Mouse (Mus musculus): ENCODE measurements at regions not wholly inside any gene's neighbourhood (a gene's known extent, or its start where the extent isn't known, plus 50 kb on each side); places are given as distances from the start of the nearest gene placed in this dataset.

DNA sequence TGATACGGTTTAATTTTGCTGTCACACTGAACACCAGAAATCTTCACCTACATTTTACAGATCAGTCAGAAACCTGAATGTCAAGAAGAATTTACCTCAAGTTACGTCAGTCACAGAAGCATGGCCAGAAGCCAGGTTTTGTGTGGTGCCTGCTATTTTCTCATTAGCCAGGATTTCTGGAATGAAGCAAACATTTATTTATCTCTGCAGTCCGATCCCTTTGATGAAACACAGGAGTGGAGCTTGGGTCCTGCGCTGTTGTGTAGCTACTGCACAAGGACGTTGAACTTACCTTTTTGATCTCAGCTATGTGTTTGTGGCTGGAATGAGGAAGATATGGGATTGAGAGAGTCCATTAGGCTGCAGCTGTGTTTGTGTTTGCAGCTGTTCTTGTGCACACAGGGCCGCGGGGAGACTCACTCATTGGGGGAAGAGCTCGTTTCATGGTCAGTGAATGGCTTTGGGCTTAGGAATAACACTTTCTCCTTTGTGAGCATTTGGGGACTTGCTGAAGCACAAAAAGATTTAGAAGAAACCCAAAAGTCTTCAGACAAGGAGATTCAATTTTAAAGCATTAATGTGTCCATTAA, 318.2 kb downstream of the Gpat3 start:
- TF ChIP-seq CTCF (conservative IDR thresholded peaks at IDR 0.05; ENCODE audit: insufficient read depth, insufficient read length, low read depth, low read length) (no peak), POLR2A (IDR thresholded peaks at IDR 0.05; ENCODE audit: low read depth, low read length) (no peak)
